Mouse (Mus musculus): ENCODE measurements at regions not wholly inside any gene's neighbourhood (a gene's known extent, or its start where the extent isn't known, plus 50 kb on each side); places are given as distances from the start of the nearest gene placed in this dataset.

- TF ChIP-seq EP300 (IDR thresholded peaks at IDR 0.05; ENCODE audit: insufficient read depth, low read depth, low read length), result no peak
- no peak for TF ChIP-seq POLR2A (IDR thresholded peaks at IDR 0.05; ENCODE audit: insufficient read depth, low read depth, low read length)
These were observed 93.4 kb upstream of the Dlg1 start for GRCm38 (mm10) chr16:31569871-31570270.

All from heart, adult 2 months (tissue).